Mouse (Mus musculus) embryonic facial prominence, embryonic 14.5 days (tissue): ENCODE data around the gene A730015C16Rik. TPM values are rescaled to one million over a fixed set of nuclear protein-coding genes. Genes with fewer than 3 reads are reported as not detected.

Experiments
- ATAC-seq: fragments of 200-750 bp; cut with Nextera tagmentation; 2 replicates; pipeline ENCODE4 v1.8.0; 2017; ENCODE audit warnings: low read depth, moderate number of reproducible peaks, moderate TSS enrichment
- DNase-seq: peaks from one replicate; pipeline ENCODE4 v3.0.0-alpha.2; 2015; ENCODE audit warnings: low spot score
- H3K27ac ChIP-seq: fragments of 300-500 bp; sonication (generic); replicated peaks from 2 replicates; pipeline ENCODE4 v1.5.1; 2014; ENCODE audit warnings: low read depth, mild to moderate bottlenecking, low read length, moderate library complexity
- H3K27me3 ChIP-seq: fragments of 300-500 bp; sonication (generic); replicated peaks from 2 replicates; pipeline ENCODE4 v1.6.1; 2014; ENCODE audit warnings: low read length; ENCODE audit not compliant: control insufficient read depth, insufficient read depth
- H3K36me3 ChIP-seq: fragments of 300-500 bp; sonication (generic); 2 replicates; pipeline ENCODE4 v1.6.1; 2014; ENCODE audit warnings: low read length, mixed read lengths; ENCODE audit not compliant: control insufficient read depth, insufficient read depth
- H3K4me1 ChIP-seq: fragments of 300-500 bp; sonication (generic); 2 replicates; pipeline ENCODE4 v1.6.1; 2014; ENCODE audit warnings: antibody characterized with exemption, low read length; ENCODE audit not compliant: control insufficient read depth, insufficient read depth
- H3K4me2 ChIP-seq: fragments of 300-500 bp; sonication (generic); 2 replicates; pipeline ENCODE4 v1.6.1; 2014; ENCODE audit warnings: low read depth, mild to moderate bottlenecking, low read length, moderate library complexity, mixed read lengths
- H3K4me3 ChIP-seq: fragments of 300-500 bp; sonication (generic); 2 replicates; pipeline ENCODE4 v1.5.1; 2014; ENCODE audit warnings: low read depth, mild to moderate bottlenecking, low read length
- H3K9ac ChIP-seq: fragments of 300-500 bp; sonication (generic); 2 replicates; pipeline ENCODE4 v1.6.1; 2014; ENCODE audit warnings: low read depth, mild to moderate bottlenecking, low read length, moderate library complexity, mixed read lengths
- H3K9me3 ChIP-seq: fragments of 300-500 bp; sonication (generic); 2 replicates; pipeline ENCODE4 v1.6.1; 2016; ENCODE audit warnings: low read length; ENCODE audit not compliant: control insufficient read depth
- WGBS: fragments of 180-500 bp; shearing (Covaris S2); extraction: QIAGEN DNeasy Blood & Tissue Kit; methylation state at CpG from one replicate; pipeline ENCODE4 v1.1.7; 2014; 5-methylcytosine and 5-hydroxymethylcytosine counted together
- polyA plus RNA-seq: library from polyadenylated mRNA; unstranded; fragments of >200 nt; fragmentation: Nextera tagmentation; extraction: Ambion mirVana; gene quantifications from 2 replicates; pipeline ENCODE4 v1.2.1, GENCODE M21; 2014

The A730015C16Rik gene
- 0.54 and 1.1 TPM in 2 replicates for polyA plus RNA-seq

- Histone ChIP-seq H3K36me3 (peaks cover 19% of the 10 kb centered on the region; the same call in 1 of the 2 replicates), H3K4me1 (peaks cover 14% of the 10 kb centered on the region), H3K4me2 (peak within 1 kb of the TSS; percentile 86), H3K27me3 (no peaks in the 10 kb centered on the region), H3K9me3 (no peaks in the 10 kb centered on the region), H3K27ac (peak within 1 kb of the TSS; percentile 82), H3K9ac (peak within 1 kb of the TSS; percentile 83), H3K4me3 (peak within 1 kb of the TSS; percentile 88)
- peak; percentile 8 for DNase-seq
- 11% methylated on average over 18 of the region's 20 CpGs for WGBS
- ATAC-seq: no peak
These were observed at the start of gene A730015C16Rik for GRCm38 (mm10) chr4:108848505-108848848. A730015C16Rik (minus strand) TSS chr4:108848619.

GRCm38 (mm10) chr4:108890876-108891275, 42.5 kb upstream of the A730015C16Rik start:
- ATAC-seq: no peak
- H3K4me2 ChIP-seq: no peak overlapping the region
- no peaks in the 10 kb centered on the region for H3K36me3 ChIP-seq
- H3K27me3 ChIP-seq: no peaks in the 10 kb centered on the region
- no peak for DNase-seq
- H3K4me1 ChIP-seq: no peaks in the 10 kb centered on the region
- no peak overlapping the region for H3K9ac ChIP-seq
- H3K9me3 ChIP-seq: peaks cover 6% of the 10 kb centered on the region; the same call in 1 of the 2 replicates
- no peak overlapping the region for H3K27ac ChIP-seq
- WGBS: 85% methylated on average over 6 of the region's 6 CpGs
- H3K4me3 ChIP-seq: no peak overlapping the region

- Histone ChIP-seq H3K4me3 (no peak overlapping the region), H3K9me3 (peaks cover 6% of the 10 kb centered on the region; the same call in 1 of the 2 replicates), H3K4me1 (no peaks in the 10 kb centered on the region), H3K36me3 (no peaks in the 10 kb centered on the region), H3K4me2 (no peak overlapping the region), H3K27ac (no peak overlapping the region), H3K27me3 (no peaks in the 10 kb centered on the region), H3K9ac (no peak overlapping the region)
- WGBS: 82% methylated on average over 4 of the region's 4 CpGs
- no peak for DNase-seq
- ATAC-seq: no peak
These were observed 39.0 kb upstream of the A730015C16Rik start for GRCm38 (mm10) chr4:108887456-108887855.

GRCm38 (mm10) chr4:108883815-108884214, 35.4 kb upstream of the A730015C16Rik start:
- WGBS: 29% methylated on average over 12 of the region's 13 CpGs
- no peak overlapping the region for H3K4me2 ChIP-seq
- H3K4me3 ChIP-seq: no peak overlapping the region
- no peaks in the 10 kb centered on the region for H3K36me3 ChIP-seq
- ATAC-seq (no peak), DNase-seq (peak; percentile 49)
- no peak overlapping the region for H3K9ac ChIP-seq
- H3K27ac ChIP-seq: no peak overlapping the region
- 0 out of 2 replicates have a peak, but pooled peaks cover 4% of the 10 kb centered on the region for H3K27me3 ChIP-seq
- peaks cover 6% of the 10 kb centered on the region; the same call in 1 of the 2 replicates for H3K9me3 ChIP-seq
- H3K4me1 ChIP-seq: peaks cover 5% of the 10 kb centered on the region; the same call in 1 of the 2 replicates

GRCm38 (mm10) chr4:108878963-108879822, 30.8 kb upstream of the A730015C16Rik start, which contains the start of gene Rab3b:
Rab3b (plus strand) TSS chr4:108879063.
- Histone ChIP-seq H3K9me3 (no peaks in the 10 kb centered on the region), H3K9ac (peak within 1 kb of the TSS; percentile 67), H3K27me3 (0 out of 2 replicates have a peak, but pooled peaks cover 4% of the 10 kb centered on the region), H3K27ac (no peak within 1 kb of the TSS), H3K4me1 (peaks cover 5% of the 10 kb centered on the region; the same call in 1 of the 2 replicates), H3K36me3 (no peaks in the 10 kb centered on the region), H3K4me2 (peak within 1 kb of the TSS; percentile 83), H3K4me3 (peak within 1 kb of the TSS; percentile 46)
- peak; percentile 91 for ATAC-seq
- DNase-seq: peak; percentile 85
- WGBS: under 1% methylated on average over 46 of the region's 46 CpGs

- H3K4me1 ChIP-seq: peaks cover 5% of the 10 kb centered on the region; the same call in 1 of the 2 replicates
- no peaks in the 10 kb centered on the region for H3K9me3 ChIP-seq
- no peak for ATAC-seq
- H3K4me3 ChIP-seq: no peak overlapping the region
- no peak overlapping the region for H3K27ac ChIP-seq
- DNase-seq: no peak
- H3K9ac ChIP-seq: no peak overlapping the region
- 0 out of 2 replicates have a peak, but pooled peaks cover 4% of the 10 kb centered on the region for H3K27me3 ChIP-seq
- 69% methylated on average over 6 of the region's 6 CpGs for WGBS
- no peaks in the 10 kb centered on the region for H3K36me3 ChIP-seq
- no peak overlapping the region for H3K4me2 ChIP-seq
These were observed 29.5 kb upstream of the A730015C16Rik start for GRCm38 (mm10) chr4:108877901-108878300.

GRCm38 (mm10) chr4:108873746-108874145, 25.3 kb upstream of the A730015C16Rik start:
- H3K9ac ChIP-seq: no peak overlapping the region
- ATAC-seq (no peak), DNase-seq (no peak)
- no peak overlapping the region for H3K4me3 ChIP-seq
- no peak overlapping the region for H3K4me2 ChIP-seq
- no peaks in the 10 kb centered on the region for H3K4me1 ChIP-seq
- 81% methylated on average over 5 of the region's 5 CpGs for WGBS
- H3K27ac ChIP-seq: no peak overlapping the region
- H3K36me3 ChIP-seq: no peaks in the 10 kb centered on the region
- H3K27me3 ChIP-seq: no peaks in the 10 kb centered on the region
- no peaks in the 10 kb centered on the region for H3K9me3 ChIP-seq

GRCm38 (mm10) chr4:108869730-108870374, 21.4 kb upstream of the A730015C16Rik start:
- Histone ChIP-seq H3K4me2 (no peak overlapping the region), H3K9ac (no peak overlapping the region), H3K4me3 (no peak overlapping the region), H3K27ac (no peak overlapping the region), H3K9me3 (no peaks in the 10 kb centered on the region), H3K4me1 (no peaks in the 10 kb centered on the region), H3K27me3 (no peaks in the 10 kb centered on the region), H3K36me3 (no peaks in the 10 kb centered on the region)
- DNase-seq (peak; percentile 91), ATAC-seq (peak; percentile 88)
- 26% methylated on average over 10 of the region's 10 CpGs for WGBS
